Mouse (Mus musculus) megakaryocyte-erythroid progenitor cell, adult 5-6 weeks (primary cell): ENCODE data around the gene Igf2bp3. TPM values are rescaled to one million over a fixed set of nuclear protein-coding genes. Genes with fewer than 3 reads are reported as not detected.
A peak's percentile ranks its signal among the peaks of the same experiment; 100 is the strongest.

ENCODE experiments used
- ATAC-seq: replicated peaks from 2 replicates; pipeline ENCODE4 v1.8.0; 2016; ENCODE audit warnings: mild to moderate bottlenecking, inconsistent platforms; ENCODE audit not compliant: severe bottlenecking, poor library complexity, low FRiP score, low TSS enrichment
- total RNA-seq, 2 experiments: library from RNA; stranded (forward) in 1 of 2; stranded (reverse) in 1 of 2; fragments of 200-1000, 215-1000 nt in 1 of 2; fragments of >200 nt in 1 of 2; fragmentation: Nextera tagmentation in 1 of 2; gene quantifications; 2 replicates each; pipeline ENCODE4 v1.2.3; 2014 to 2017

Gene Igf2bp3
- total RNA-seq, 2 experiments from 2014 or later = 0.17 TPM; not detected in 1

DNA sequence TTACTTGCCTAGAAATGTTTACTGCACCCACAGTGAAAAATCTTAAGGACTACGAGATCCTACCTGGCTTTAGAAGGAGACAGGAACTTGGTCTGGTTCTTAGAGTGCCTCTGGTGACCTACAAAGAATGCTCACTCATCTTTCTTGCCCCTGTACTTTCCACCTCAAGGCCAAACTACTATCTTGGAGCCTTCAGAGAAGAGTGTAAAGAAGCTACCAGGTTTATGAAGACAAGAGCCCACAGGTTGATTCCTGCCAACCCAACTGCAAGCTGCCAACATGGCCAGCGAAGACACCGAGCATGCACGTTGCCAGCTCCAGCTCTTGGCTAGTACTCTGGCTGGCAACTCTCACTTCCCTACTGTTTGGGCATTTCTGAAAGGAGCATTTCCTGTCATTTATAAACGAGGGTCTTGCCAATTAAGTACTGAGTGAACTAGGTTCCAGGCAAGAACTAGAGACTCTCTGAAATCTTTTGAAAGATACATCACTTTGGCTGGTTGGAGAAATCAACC, 117.1 kb downstream of the Igf2bp3 start:
- no peak for ATAC-seq

GRCm38 (mm10) chr6:49096933-49097461, 117.8 kb downstream of the Igf2bp3 start:
- ATAC-seq = peak; percentile 50

- ATAC-seq = no peak
These were observed 118.3 kb downstream of the Igf2bp3 start for GRCm38 (mm10) chr6:49096421-49096820.

DNA sequence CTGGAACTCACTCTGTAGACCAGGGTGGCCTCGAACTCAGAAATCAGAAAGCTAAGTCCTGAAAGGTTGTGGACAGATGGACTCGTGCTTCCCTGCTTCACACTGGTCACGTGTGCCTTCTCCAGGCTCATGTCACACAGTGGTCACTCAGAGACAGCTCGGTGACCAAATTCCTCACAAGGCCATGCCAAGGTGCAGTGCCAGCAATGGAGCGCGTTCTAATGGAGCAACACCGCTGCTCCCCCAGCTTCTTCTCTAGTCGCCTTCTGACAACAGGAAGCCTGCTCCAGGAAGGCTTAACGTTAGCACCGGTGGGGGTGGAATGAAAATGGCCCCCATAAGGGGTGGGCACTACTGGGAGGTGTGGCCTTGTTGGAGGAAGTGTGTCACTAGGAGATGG, 119.8 kb downstream of the Igf2bp3 start:
- no peak for ATAC-seq

DNA sequence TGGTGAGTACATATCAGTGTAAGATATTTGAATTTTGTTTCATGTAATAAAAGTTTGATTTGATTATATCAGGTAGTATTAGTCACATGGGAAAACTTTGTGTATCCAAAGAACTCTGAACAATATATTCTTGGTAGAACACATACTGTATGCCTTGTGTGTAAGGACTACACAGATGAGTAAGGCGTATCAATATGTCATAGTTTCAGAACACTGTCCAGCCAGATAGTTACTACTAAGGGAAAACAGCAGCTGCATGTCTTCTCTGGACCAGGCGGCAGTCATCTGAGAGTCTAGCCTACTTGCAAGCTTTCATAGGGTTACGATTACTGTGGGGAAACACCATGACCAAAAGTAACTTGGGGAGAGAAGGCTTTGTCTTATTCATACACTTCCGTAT, 131.7 kb downstream of the Igf2bp3 start:
- ATAC-seq = no peak

- ATAC-seq = no peak
These were observed 135.4 kb downstream of the Igf2bp3 start for GRCm38 (mm10) chr6:49079313-49079712.

DNA sequence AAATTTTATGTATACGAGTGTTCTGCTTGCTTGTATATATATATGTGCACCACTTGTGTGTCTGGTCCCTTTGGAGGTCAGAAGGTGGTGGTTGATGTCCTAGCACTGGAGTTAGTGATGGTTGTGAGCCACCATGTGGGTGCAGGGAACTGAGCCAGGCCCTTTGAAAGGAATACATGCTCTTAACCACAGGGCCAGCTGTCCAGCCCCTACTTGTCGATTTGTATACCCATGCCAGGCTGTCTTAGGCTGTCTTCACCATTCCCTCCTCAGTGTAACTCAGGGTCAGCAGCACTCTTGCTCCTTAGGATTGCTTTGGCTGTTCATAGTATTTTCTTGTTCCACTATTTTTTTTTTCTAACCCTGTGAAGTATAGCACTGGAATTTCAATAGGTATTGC, 136.9 kb downstream of the Igf2bp3 start:
- ATAC-seq = no peak

DNA sequence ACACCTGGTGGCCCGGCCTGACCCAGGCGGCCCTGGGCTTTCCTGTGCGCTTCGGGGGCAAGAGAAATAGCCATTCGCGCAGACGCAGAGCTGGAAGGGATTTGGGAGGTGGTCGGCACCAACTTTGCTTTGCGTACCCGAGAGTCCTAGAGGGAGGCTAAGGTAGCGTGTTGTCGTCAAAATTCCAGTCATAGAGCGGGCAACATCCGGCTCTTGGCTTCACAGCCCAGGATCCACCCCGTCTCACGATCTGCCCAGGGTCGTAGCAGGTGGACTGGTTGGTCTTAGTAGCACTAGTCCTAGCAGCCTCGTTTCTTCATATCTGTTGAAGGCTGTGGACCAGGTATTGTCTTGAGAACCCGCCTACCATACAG, 140.7 kb downstream of the Igf2bp3 start:
- peak; percentile 61 for ATAC-seq

- peak; percentile 98 for ATAC-seq
These were observed 141.2 kb downstream of the Igf2bp3 start, which contains the start of gene Malsu1 for GRCm38 (mm10) chr6:49073304-49074116. Gene Malsu1 (plus strand): TSS chr6:49073795.

DNA sequence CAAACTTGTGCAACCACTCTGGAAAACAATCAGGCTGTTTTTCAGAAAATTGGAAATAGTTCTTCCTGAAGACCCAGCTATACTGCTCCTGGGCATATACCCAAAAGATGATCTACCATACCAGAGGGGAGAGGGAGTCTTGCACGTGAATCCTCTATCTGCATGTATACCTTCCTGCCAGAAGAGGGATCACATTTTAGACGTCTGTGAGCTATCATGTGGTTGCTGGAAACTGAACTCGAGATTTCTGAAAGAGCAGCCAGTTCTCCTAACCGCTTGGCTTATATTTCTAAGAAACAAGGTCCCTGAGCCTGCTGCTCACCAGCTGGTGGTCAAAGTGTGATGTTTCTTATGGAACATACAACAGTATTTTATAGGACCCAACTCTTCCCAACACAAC, 146.4 kb downstream of the Igf2bp3 start:
- no peak for ATAC-seq

GRCm38 (mm10) chr6:49057053-49058021, 157.4 kb downstream of the Igf2bp3 start:
- ATAC-seq = peak; percentile 92

DNA sequence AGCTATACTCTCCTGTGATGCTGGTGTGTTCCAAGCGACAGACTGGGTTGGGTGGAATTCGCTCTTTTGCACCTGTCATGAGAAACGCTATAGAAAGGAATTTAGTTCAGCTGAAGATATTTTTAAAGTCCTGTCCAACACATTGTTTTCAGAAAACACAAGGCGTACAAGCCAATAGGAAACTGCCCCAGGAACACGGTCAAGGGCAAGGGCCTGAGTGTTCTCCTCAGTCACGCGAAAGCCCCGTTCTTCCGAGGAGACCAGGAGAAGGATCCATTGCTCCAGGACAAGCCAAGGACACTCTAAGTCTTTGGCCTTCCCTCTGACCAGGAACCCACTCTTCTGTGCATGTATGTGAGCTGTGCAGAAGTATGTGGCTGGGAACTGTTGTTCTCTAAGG, 158.7 kb downstream of the Igf2bp3 start:
- no peak for ATAC-seq

- no peak for ATAC-seq
These were observed 159.5 kb downstream of the Igf2bp3 start for GRCm38 (mm10) chr6:49055256-49055733.

DNA sequence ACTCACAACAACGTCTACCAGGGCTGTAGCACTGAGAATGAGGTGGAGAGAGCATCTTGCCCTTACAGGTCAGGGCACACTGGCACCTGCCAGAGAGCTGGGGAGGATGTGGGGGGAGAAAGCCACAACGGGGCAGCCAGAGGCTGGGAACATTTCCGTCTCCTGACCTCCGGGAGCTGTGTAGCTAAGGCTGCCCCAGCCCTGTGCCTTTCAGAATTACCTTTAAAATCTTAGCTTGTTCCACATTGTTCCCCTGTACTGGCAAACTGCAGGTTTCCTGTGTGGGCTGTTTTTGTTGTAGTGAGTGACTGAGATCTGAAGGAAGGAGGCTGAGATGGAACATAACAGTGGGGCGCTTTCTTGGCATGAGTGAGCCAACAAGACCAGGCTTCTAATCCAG, 162.6 kb downstream of the Igf2bp3 start:
- no peak for ATAC-seq

DNA sequence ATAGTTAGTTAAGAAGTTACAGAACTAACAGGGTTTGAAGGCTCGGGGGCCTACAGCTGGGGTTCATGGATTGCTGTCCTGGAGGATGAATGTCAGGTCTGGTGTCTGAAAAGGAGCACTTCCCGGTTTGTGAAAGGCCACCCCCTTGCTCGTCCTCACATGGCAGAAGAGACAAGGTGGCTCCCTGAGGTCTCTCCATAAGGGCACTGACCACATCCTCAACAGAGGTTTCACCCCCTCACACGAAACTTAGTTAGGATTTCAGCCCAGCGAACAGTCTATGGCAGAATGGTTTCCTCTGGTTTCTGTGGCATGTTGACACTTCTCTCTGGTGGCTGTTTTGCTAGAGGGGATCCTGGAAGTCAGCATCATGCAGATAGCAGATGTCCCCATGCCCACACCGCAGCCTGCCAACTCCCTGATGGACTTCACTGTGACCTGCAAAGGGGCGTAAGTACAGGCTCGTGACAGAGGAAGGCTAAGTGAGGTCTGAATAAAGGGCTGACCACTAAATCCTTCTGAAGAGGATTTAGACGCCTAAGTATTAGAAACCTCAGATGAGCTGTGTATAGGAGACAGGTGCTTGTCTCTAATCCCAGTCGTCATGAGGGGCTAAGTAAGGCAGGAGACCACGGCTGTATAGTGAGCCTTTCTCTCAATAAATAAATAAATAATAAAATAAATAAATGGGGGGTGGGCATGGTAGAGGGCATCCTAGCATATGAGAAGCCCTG, 163.9 kb downstream of the Igf2bp3 start:
- ATAC-seq = no peak

DNA sequence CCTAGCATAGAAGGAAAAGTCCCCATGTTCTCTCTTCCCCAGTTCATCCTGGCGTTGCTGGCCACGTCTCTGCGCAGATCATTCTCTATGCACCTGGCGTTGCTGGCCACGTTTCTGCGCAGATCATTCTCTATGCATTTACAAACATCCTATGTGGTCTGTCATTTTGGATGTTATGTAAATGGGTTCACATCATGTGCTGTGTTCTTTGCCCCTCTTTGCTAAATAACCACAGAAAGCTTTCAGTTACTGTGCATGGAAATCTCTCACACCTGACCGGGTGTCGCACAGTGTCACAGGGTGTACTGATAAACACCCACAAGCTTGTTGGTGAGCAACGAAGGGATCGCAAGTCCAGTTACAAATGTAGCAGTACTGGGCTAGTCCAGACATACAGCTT, 166.4 kb downstream of the Igf2bp3 start:
- ATAC-seq = no peak

DNA sequence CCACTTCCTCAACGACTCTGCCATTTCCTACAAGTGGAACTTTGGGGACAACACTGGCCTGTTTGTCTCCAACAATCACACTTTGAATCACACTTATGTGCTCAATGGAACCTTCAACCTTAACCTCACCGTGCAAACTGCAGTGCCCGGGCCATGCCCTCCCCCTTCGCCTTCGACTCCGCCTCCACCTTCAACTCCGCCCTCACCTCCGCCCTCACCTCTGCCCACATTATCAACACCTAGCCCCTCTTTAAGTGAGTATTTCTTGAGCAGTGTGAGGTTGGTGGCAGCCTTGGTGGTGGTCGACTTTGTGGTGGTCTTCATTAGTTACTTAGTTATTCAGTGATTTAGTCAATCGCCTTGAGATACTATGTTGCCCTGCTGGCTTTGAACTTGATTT, 166.9 kb downstream of the Igf2bp3 start:
- no peak for ATAC-seq

GRCm38 (mm10) chr6:49046976-49047375, 167.8 kb downstream of the Igf2bp3 start:
- ATAC-seq = no peak

DNA sequence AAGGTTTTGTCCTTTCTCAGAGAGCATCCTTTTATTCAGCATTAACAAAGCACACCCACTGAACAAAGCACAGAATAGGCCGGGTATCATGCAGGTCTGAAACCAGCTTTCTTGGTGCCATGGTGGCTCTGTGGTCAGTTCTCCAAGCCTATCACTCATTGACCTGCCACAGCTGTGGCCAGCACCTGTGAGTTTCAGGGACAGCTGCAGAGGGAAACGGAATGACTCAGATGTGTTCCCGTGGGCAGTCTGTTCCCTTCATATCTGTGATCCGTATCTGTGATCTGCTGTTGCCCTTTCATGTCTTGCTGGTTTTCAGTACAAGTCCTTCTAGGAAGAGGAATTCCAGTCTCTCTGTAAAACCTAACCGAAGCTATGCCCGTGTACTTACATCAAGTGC, 168.3 kb downstream of the Igf2bp3 start:
- ATAC-seq = no peak
